Mouse (Mus musculus): Measurements from ENCODE around the gene Gzmg. TPM values are rescaled to one million over a fixed set of nuclear protein-coding genes. Genes with fewer than 3 reads are reported as not detected.

Gene Gzmg
- not detected for polyA plus RNA-seq (2017; shearing (Covaris generic))

GRCm38 (mm10) chr14:56159479-56159878, at the start of gene Gzmg:
Gene Gzmg (minus strand): TSS chr14:56159579.

GRCm38 (mm10) chr14:56174499-56174898, 15.1 kb upstream of the Gzmg start, which contains the start of gene Gzmn:
Gene Gzmn (minus strand): TSS chr14:56174599.

GRCm38 (mm10) chr14:56132508-56132907, 26.9 kb downstream of the Gzmg start, which contains the start of gene Gzmd:
Gene Gzmd (minus strand): TSS chr14:56132608.

GRCm38 (mm10) chr14:56120525-56120924, 38.9 kb downstream of the Gzmg start, which contains the start of gene Gzme:
Gene Gzme (minus strand): TSS chr14:56120625.

Other genes with a start within 250 kb of the Gzmg start
- not detected for gene Cma1, start 214.9 kb downstream of the Gzmg start, polyA plus RNA-seq (2017; shearing (Covaris generic))
- gene Cma2, start 208.6 kb downstream of the Gzmg start, polyA plus RNA-seq (2017; shearing (Covaris generic)), result not detected
- gene Mcpt1, start 141.6 kb downstream of the Gzmg start, polyA plus RNA-seq (2017; shearing (Covaris generic)), result not detected
- gene Mcpt9, start 129.1 kb downstream of the Gzmg start, polyA plus RNA-seq (2017; shearing (Covaris generic)), result not detected
- gene Mcpt2, start 117.5 kb downstream of the Gzmg start, polyA plus RNA-seq (2017; shearing (Covaris generic)), result not detected
- not detected for gene Mcpt4, start 97.3 kb downstream of the Gzmg start, polyA plus RNA-seq (2017; shearing (Covaris generic))
- not detected for gene Mcpt8, start 74.3 kb downstream of the Gzmg start, polyA plus RNA-seq (2017; shearing (Covaris generic))
- not detected for gene Ctsg, start 57.0 kb downstream of the Gzmg start, polyA plus RNA-seq (2017; shearing (Covaris generic))
- not detected for gene Gzme, start 39.0 kb downstream of the Gzmg start, polyA plus RNA-seq (2017; shearing (Covaris generic))
- gene Gzmd, start 27.0 kb downstream of the Gzmg start, polyA plus RNA-seq (2017; shearing (Covaris generic)), result not detected
- not detected for gene Gzmn, start 15.0 kb upstream of the Gzmg start, polyA plus RNA-seq (2017; shearing (Covaris generic))
- gene Gzmf, start 51.8 kb upstream of the Gzmg start, polyA plus RNA-seq (2017; shearing (Covaris generic)), result not detected
- 3.2 TPM for gene Gzmc, start 75.1 kb upstream of the Gzmg start, polyA plus RNA-seq (2017; shearing (Covaris generic))
- 14.5 TPM for gene Gzmb, start 102.7 kb upstream of the Gzmg start, polyA plus RNA-seq (2017; shearing (Covaris generic))
- gene Atp12a, start 205.5 kb upstream of the Gzmg start, polyA plus RNA-seq (2017; shearing (Covaris generic)), result not detected
- 1.5 TPM for gene Rnf17, start 243.0 kb upstream of the Gzmg start, polyA plus RNA-seq (2017; shearing (Covaris generic))

Measured in inflammation-experienced regulatory T-cells, adult 16 weeks (primary cell).